Mouse (Mus musculus): Measurements from ENCODE around the gene Atg16l2.

The Atg16l2 gene

DNA sequence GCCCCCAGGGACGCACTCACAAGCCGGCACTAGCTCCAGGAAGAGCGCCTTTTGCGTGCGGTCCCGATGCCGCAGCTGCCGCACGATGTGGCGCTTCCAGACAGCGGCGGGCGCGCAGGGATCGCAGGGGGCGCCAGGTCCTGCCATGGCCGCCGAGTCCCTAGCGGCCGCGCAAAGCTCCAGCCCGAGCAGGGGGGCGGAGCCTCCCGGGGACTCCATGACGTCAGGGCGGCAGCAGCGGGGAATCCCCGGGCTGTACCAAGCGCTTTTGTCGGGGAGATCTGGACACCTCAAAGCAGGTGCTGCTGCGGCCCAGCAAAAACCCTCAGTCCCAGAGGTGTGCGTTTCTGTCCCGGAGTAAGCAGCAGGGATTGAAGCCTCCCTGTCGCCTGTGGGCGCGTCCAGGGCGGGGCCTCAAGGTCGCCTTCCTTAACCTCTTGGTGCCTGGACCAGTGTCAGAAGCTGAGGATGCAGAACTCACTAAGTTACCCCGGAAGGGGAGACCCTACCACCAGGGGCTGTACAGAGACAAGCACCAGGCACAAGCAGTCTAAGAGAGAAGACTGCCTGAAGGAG is at the start of gene Atg16l2:
Gene Atg16l2 (minus strand): TSS at position 371 of the 576 bp plus-strand sequence.
- peaks cover 10% of the 10 kb centered on the region for H3K9me3 ChIP-seq (ENCODE audit: low read length)
- TF ChIP-seq CTCF (conservative IDR thresholded peaks at IDR 0.05; ENCODE audit: low read length) = no peak
- TF ChIP-seq POU5F1 (IDR thresholded peaks at IDR 0.05; ENCODE audit: borderline replicate concordance, low read length) = no peak
- TF ChIP-seq NANOG (IDR thresholded peaks at IDR 0.05; ENCODE audit: borderline replicate concordance, low read length) = no peak
- H3K36me3 ChIP-seq (ENCODE audit: insufficient read depth, low read length) = no peaks in the 10 kb centered on the region
- peak within 1 kb of the TSS; percentile 88 for H3K4me3 ChIP-seq (replicated peaks; ENCODE audit: low read length)
- peaks cover 18% of the 10 kb centered on the region for H3K4me1 ChIP-seq (replicated peaks; ENCODE audit: low read depth, low read length)
- peaks cover 58% of the 10 kb centered on the region for H3K27me3 ChIP-seq (ENCODE audit: insufficient read depth, low read length)

DNA sequence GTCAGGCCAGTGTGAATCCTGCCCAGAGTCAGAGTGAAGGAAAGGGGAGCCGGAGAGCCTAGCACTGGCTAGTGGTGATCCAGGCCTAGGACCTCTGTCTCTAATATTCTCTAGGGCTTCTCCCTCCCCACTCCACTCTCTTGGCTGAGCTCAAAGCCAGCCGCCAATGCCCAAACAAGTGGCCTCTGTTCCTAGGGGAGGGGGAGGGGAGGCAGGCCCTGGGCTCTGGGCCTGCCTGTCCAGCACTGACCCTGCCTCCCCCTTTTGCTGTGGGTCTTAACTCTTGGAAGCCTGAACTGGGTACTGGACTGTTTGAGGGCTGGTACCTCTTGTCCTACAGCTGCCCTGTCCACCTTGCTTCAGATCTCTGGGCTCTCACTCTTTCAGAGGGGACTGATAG is 47.8 kb upstream of the Atg16l2 start:
- Histone ChIP-seq H3K27me3 (ENCODE audit: insufficient read depth, low read length) (peaks cover 41% of the 10 kb centered on the region), H3K9me3 (ENCODE audit: low read length) (no peaks in the 10 kb centered on the region), H3K4me1 (replicated peaks; ENCODE audit: low read depth, low read length) (peaks cover 83% of the 10 kb centered on the region), H3K36me3 (ENCODE audit: insufficient read depth, low read length) (peaks cover 5% of the 10 kb centered on the region), H3K4me3 (replicated peaks; ENCODE audit: low read length) (peak overlapping the region; percentile 86)
- TF ChIP-seq POU5F1 (IDR thresholded peaks at IDR 0.05; ENCODE audit: borderline replicate concordance, low read length) (no peak), NANOG (IDR thresholded peaks at IDR 0.05; ENCODE audit: borderline replicate concordance, low read length) (no peak), CTCF (conservative IDR thresholded peaks at IDR 0.05; ENCODE audit: low read length) (no peak)

DNA sequence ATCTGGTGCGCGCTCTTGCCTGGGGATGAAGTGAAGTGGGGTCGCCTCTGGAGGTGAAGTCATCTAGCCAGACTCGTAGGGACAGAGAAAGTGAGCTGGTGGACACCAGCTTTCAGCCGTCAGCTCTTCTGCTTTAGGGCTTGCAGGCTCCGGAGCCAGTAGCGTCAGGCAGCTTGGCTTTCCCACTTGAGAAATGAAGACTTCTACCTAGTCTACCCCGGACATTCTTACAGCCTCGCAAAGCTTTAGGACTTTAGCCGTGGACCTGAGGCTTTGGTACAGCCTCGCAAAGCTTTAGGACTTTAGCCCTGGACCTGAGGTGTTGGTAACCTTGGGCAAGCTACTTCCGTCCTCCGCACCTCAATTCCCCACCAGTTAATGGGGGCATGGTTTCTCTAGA is 46.3 kb upstream of the Atg16l2 start:
- peak overlapping the region; percentile 86 for H3K4me3 ChIP-seq (replicated peaks; ENCODE audit: low read length)
- H3K4me1 ChIP-seq (replicated peaks; ENCODE audit: low read depth, low read length) = peaks cover 72% of the 10 kb centered on the region
- H3K27me3 ChIP-seq (ENCODE audit: insufficient read depth, low read length) = peaks cover 51% of the 10 kb centered on the region
- peaks cover 5% of the 10 kb centered on the region for H3K36me3 ChIP-seq (ENCODE audit: insufficient read depth, low read length)
- no peaks in the 10 kb centered on the region for H3K9me3 ChIP-seq (ENCODE audit: low read length)
- TF ChIP-seq CTCF (conservative IDR thresholded peaks at IDR 0.05; ENCODE audit: low read length) = no peak

DNA sequence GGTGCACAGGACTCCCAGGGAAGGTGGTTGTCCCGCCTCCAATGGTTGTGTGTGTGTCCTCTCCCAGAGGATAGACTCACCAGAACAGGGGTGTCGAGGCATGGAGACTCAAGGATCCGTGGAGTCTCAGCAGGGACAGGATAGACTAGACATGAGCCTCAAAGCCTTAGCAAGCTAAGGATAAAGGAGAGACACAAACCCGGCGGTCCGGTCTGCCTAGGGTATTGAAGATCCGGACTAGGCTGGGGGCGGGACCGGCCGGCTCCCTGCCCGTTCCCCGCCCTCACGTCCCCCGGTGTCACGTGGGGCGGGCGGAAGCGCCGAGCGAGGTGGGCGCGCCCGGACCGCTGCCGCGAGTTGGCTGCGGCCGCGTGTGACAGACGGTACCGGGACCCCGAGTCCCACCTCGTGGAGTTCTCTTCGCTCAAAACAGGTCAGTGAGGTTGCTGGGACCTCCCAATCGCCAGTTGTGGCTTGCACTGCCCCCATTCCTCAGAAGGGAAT is 45.8 kb upstream of the Atg16l2 start, which contains the start of gene Arap1:
Gene Arap1 (plus strand): TSS at position 301 of the 504 bp plus-strand sequence.
- Histone ChIP-seq H3K4me1 (replicated peaks; ENCODE audit: low read depth, low read length) (peaks cover 67% of the 10 kb centered on the region), H3K27me3 (ENCODE audit: insufficient read depth, low read length) (peaks cover 54% of the 10 kb centered on the region), H3K4me3 (replicated peaks; ENCODE audit: low read length) (peak within 1 kb of the TSS; percentile 86), H3K36me3 (ENCODE audit: insufficient read depth, low read length) (peaks cover 5% of the 10 kb centered on the region), H3K9me3 (ENCODE audit: low read length) (no peaks in the 10 kb centered on the region)
- TF ChIP-seq CTCF (conservative IDR thresholded peaks at IDR 0.05; ENCODE audit: low read length) = no peak
- TF ChIP-seq POU5F1 (IDR thresholded peaks at IDR 0.05; ENCODE audit: borderline replicate concordance, low read length) = no peak
- TF ChIP-seq NANOG (IDR thresholded peaks at IDR 0.05; ENCODE audit: borderline replicate concordance, low read length) = no peak

DNA sequence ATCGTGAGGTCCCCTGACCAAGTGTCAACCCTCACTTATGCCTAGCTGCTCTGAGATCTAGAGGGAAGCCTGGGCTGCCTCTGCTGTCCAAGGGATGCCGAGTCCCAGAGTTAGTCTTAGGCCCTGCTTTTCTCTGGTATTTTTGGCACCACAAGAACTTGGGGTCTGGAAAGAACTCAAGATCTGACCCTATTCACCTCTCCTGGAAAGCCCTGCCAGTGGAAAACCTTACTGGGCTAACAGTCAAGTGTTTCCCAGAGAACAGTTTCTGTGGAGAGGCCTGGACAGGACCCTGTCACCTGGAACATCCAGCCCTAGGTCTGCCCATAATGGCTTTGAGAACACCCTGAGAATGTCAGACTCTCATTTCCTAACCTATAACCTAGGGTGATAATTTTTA is 44.9 kb upstream of the Atg16l2 start:
- no peaks in the 10 kb centered on the region for H3K9me3 ChIP-seq (ENCODE audit: low read length)
- peaks cover 62% of the 10 kb centered on the region for H3K4me1 ChIP-seq (replicated peaks; ENCODE audit: low read depth, low read length)
- peaks cover 54% of the 10 kb centered on the region for H3K27me3 ChIP-seq (ENCODE audit: insufficient read depth, low read length)
- no peak overlapping the region for H3K4me3 ChIP-seq (replicated peaks; ENCODE audit: low read length)
- no peak for TF ChIP-seq CTCF (conservative IDR thresholded peaks at IDR 0.05; ENCODE audit: low read length)
- no peak for TF ChIP-seq POU5F1 (IDR thresholded peaks at IDR 0.05; ENCODE audit: borderline replicate concordance, low read length)
- TF ChIP-seq NANOG (IDR thresholded peaks at IDR 0.05; ENCODE audit: borderline replicate concordance, low read length) = no peak
- H3K36me3 ChIP-seq (ENCODE audit: insufficient read depth, low read length) = peaks cover 3% of the 10 kb centered on the region

DNA sequence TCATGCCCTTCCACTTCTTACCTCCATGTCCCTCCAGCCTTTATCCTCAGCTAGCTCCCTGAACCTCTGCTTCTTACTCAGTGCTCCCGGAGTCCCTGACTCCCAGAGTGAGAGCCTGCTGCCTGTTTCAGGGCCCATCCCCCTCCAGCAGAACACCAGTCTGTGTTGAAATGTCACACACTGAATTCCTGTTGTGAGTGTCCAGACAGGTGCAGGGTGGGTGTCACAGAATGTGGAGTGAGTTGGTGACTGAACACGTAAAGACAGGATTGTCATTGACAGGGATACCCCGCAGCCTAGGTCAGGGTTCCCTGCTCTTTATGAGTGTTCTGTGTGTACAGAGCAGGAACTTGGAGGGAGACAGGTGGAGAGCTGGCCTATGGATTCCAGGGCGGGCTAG is 42.8 kb upstream of the Atg16l2 start:
- TF ChIP-seq NANOG (IDR thresholded peaks at IDR 0.05; ENCODE audit: borderline replicate concordance, low read length) (no peak), CTCF (conservative IDR thresholded peaks at IDR 0.05; ENCODE audit: low read length) (no peak), POU5F1 (IDR thresholded peaks at IDR 0.05; ENCODE audit: borderline replicate concordance, low read length) (no peak)
- H3K27me3 ChIP-seq (ENCODE audit: insufficient read depth, low read length) = peaks cover 47% of the 10 kb centered on the region
- H3K36me3 ChIP-seq (ENCODE audit: insufficient read depth, low read length) = no peaks in the 10 kb centered on the region
- peaks cover 62% of the 10 kb centered on the region for H3K4me1 ChIP-seq (replicated peaks; ENCODE audit: low read depth, low read length)
- H3K4me3 ChIP-seq (replicated peaks; ENCODE audit: low read length) = no peak overlapping the region
- no peaks in the 10 kb centered on the region for H3K9me3 ChIP-seq (ENCODE audit: low read length)

DNA sequence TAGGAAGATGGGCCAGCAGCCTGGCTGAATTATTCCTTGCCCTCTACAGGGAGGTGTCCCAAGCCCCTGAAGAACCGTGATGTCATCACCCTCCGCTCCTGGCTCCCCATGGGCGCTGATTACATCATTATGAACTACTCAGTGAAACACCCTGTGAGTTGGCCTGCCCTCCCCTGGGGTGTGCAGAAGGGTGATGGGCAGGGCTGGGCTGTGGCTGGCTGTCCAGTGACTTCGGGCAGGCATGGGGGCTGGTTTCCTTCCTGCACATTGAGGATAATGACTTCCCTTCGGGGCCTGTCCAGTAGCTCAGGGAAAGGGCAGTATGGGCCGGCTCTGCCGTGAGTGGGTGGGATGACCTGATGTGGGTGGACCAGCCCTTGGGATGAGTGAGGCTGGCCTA is 41.1 kb upstream of the Atg16l2 start:
- Histone ChIP-seq H3K36me3 (ENCODE audit: insufficient read depth, low read length) (no peaks in the 10 kb centered on the region), H3K27me3 (ENCODE audit: insufficient read depth, low read length) (peaks cover 30% of the 10 kb centered on the region), H3K4me3 (replicated peaks; ENCODE audit: low read length) (no peak overlapping the region), H3K9me3 (ENCODE audit: low read length) (no peaks in the 10 kb centered on the region), H3K4me1 (replicated peaks; ENCODE audit: low read depth, low read length) (peaks cover 45% of the 10 kb centered on the region)
- TF ChIP-seq POU5F1 (IDR thresholded peaks at IDR 0.05; ENCODE audit: borderline replicate concordance, low read length) = no peak
- TF ChIP-seq CTCF (conservative IDR thresholded peaks at IDR 0.05; ENCODE audit: low read length) = no peak
- TF ChIP-seq NANOG (IDR thresholded peaks at IDR 0.05; ENCODE audit: borderline replicate concordance, low read length) = no peak

DNA sequence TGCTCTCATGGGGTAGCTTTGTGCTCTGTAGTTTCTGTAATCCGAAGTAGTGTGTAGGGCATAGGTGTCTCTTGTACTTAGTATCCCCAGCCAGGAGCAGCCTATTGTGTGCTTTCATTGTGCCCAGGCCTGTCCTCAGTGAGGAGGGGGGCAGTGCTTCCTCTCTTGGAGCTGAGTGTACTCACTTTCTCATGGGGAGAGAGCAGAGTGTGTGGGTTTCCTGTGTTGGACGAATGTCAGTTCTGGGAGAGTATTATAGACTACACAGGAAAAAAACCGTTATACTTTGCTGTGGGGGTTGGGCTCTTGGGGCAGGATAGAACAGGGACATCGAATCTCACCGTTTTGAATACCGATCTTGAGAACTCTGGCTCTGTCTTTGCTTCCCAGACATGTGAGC is 39.4 kb upstream of the Atg16l2 start:
- Histone ChIP-seq H3K36me3 (ENCODE audit: insufficient read depth, low read length) (no peaks in the 10 kb centered on the region), H3K4me1 (replicated peaks; ENCODE audit: low read depth, low read length) (peaks cover 31% of the 10 kb centered on the region), H3K4me3 (replicated peaks; ENCODE audit: low read length) (no peak overlapping the region), H3K27me3 (ENCODE audit: insufficient read depth, low read length) (peaks cover 19% of the 10 kb centered on the region; the same call in 1 of the 2 replicates), H3K9me3 (ENCODE audit: low read length) (peaks cover 3% of the 10 kb centered on the region)
- TF ChIP-seq CTCF (conservative IDR thresholded peaks at IDR 0.05; ENCODE audit: low read length) (no peak), POU5F1 (IDR thresholded peaks at IDR 0.05; ENCODE audit: borderline replicate concordance, low read length) (no peak), NANOG (IDR thresholded peaks at IDR 0.05; ENCODE audit: borderline replicate concordance, low read length) (no peak)

DNA sequence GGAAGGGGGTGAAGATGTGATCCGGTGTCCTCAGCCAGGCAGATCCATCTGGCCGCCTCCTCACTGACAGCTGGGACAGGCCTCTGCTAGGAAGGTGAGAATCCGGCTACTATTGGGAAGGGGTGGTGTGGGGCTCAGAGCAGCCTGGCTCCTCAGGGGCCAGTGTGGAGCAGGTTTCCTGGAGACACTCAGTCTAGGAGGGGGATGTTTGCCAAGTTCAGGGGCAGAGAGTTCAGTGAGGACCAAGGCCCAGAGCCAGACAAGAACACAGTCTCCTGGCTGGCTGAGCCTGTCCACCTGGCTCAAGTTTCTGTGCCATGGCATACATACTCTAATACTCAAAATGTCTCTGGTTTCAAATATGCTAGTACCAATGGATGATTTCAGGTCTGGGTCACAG is 35.4 kb upstream of the Atg16l2 start:
- H3K36me3 ChIP-seq (ENCODE audit: insufficient read depth, low read length) = no peaks in the 10 kb centered on the region
- peaks cover 21% of the 10 kb centered on the region for H3K9me3 ChIP-seq (ENCODE audit: low read length)
- TF ChIP-seq NANOG (IDR thresholded peaks at IDR 0.05; ENCODE audit: borderline replicate concordance, low read length) = no peak
- TF ChIP-seq POU5F1 (IDR thresholded peaks at IDR 0.05; ENCODE audit: borderline replicate concordance, low read length) = no peak
- TF ChIP-seq CTCF (conservative IDR thresholded peaks at IDR 0.05; ENCODE audit: low read length) = no peak
- no peaks in the 10 kb centered on the region for H3K27me3 ChIP-seq (ENCODE audit: insufficient read depth, low read length)
- no peak overlapping the region for H3K4me3 ChIP-seq (replicated peaks; ENCODE audit: low read length)
- peaks cover 12% of the 10 kb centered on the region for H3K4me1 ChIP-seq (replicated peaks; ENCODE audit: low read depth, low read length)
